Mouse (Mus musculus): ENCODE results near the gene Vps26b. TPM values are rescaled to one million over a fixed set of nuclear protein-coding genes. Genes with fewer than 3 reads are reported as not detected.

The Vps26b gene
- polyA plus RNA-seq, 1 experiment from 2014 or later, result 22.2 TPM

DNA sequence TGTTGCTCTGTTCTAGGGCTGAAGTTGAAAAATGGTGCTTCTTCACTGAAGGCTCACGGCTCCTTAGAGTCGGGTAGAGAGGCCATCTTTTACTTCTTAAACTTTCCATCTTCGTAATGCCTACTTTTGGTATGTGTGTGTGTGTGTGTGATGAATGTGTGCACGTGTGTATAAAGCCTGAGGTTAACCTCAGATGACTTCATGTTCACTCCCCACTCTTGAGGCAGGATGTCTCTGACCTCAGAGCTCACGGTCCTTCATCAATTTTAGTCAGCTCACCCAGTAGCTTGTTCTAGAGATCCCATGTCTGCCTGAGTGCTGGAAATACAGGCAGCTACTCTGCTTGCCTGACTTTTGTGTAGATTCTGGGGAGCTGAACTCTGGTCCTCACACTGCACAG lies 14.0 kb upstream of the Vps26b start:
- TF ChIP-seq CTCF (IDR thresholded peaks at IDR 0.05; ENCODE audit: low read depth), result no peak
- 86% methylated on average over 5 of the region's 5 CpGs for WGBS
- Histone ChIP-seq H3K9ac (ENCODE audit: low read depth, low read length) (no peak overlapping the region), H3K4me3 (ENCODE audit: low read depth, low read length) (no peak overlapping the region), H3K27ac (ENCODE audit: low read depth, low read length) (no peak overlapping the region), H3K9me3 (ENCODE audit: control insufficient read depth) (no peaks in the 10 kb centered on the region), H3K27me3 (replicated peaks; ENCODE audit: control insufficient read depth, insufficient read depth, low read length) (no peaks in the 10 kb centered on the region), H3K36me3 (ENCODE audit: control insufficient read depth, insufficient read depth) (peaks cover 82% of the 10 kb centered on the region), H3K4me1 (replicated peaks; ENCODE audit: control insufficient read depth, insufficient read depth, low read length) (no peaks in the 10 kb centered on the region), H3K4me2 (replicated peaks; ENCODE audit: low read depth) (no peak overlapping the region)
- no peak for ATAC-seq

DNA sequence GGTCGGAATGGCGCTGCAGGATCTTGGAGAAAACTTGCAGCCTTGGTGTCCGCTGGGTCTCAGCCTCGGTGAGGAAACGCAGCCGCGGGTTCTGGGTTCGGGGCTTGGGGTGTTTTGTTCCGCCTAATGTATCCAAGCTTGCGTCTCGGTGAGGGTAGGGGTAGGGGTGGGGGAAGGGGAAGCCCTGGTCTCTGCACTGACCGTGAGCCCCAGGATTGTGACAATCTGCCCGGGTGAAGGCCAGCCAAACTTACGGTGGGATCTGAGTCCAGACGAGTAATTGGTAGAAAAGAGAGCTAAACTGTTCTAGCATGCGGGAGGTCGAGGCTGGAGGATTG lies 867 bp upstream of the Vps26b start:
- ATAC-seq, result peak; percentile 17
- Histone ChIP-seq H3K36me3 (ENCODE audit: control insufficient read depth, insufficient read depth) (no peaks in the 10 kb centered on the region), H3K9ac (ENCODE audit: low read depth, low read length) (peak overlapping the region; percentile 85), H3K9me3 (ENCODE audit: control insufficient read depth) (no peaks in the 10 kb centered on the region), H3K27me3 (replicated peaks; ENCODE audit: control insufficient read depth, insufficient read depth, low read length) (no peaks in the 10 kb centered on the region), H3K4me2 (replicated peaks; ENCODE audit: low read depth) (peak overlapping the region; percentile 91), H3K4me1 (replicated peaks; ENCODE audit: control insufficient read depth, insufficient read depth, low read length) (peaks cover 5% of the 10 kb centered on the region; the same call in 1 of the 2 replicates), H3K27ac (ENCODE audit: low read depth, low read length) (peak overlapping the region; percentile 90), H3K4me3 (ENCODE audit: low read depth, low read length) (peak overlapping the region; percentile 91)
- no peak for TF ChIP-seq CTCF (IDR thresholded peaks at IDR 0.05; ENCODE audit: low read depth)
- WGBS, result 0% methylated on average over 17 of the region's 17 CpGs

DNA sequence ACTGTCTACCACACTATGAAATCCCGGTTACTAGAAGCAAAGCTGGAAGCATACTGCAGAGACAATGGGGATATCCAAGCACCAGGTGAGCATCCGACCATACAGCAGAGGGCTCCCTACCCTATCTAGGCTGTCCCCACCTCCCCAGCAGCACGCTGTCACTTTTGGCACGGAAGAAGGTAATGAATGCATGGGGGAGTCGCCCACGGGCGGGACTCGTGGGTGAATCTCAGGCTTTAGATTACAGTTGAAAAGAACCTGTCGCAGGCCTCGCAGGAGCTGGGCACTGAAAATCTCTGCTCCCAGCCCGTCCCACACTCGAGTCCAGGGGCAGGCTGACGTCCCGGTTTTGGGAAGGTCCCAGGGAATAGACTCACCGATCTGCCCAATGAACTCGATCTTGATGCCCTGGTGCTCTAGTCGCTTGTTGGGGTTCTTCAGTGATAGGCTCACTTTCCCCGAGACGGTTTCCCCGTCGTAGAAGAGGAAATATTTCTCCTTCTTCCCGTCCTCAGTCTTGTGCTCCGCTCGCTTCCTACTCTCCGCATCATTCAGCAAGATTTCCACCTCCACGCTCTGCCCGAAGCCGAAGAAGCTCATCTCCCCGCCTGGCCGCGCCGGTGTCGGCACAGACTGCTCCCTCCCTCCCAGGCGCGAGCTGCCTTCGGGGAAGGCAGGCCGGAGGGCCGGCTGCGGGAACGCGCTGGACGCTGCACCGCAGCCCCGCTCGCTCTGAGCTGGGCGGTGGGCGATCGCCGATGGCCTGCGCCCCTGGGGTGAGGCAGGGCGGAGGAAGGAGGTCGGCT lies 640 bp downstream of the Vps26b start:
- no peaks in the 10 kb centered on the region for H3K27me3 ChIP-seq (replicated peaks; ENCODE audit: control insufficient read depth, insufficient read depth, low read length)
- peak overlapping the region; percentile 85 for H3K9ac ChIP-seq (ENCODE audit: low read depth, low read length)
- peak overlapping the region; percentile 91 for H3K4me3 ChIP-seq (ENCODE audit: low read depth, low read length)
- under 1% methylated on average over 52 of the region's 52 CpGs for WGBS
- no peaks in the 10 kb centered on the region for H3K9me3 ChIP-seq (ENCODE audit: control insufficient read depth)
- no peaks in the 10 kb centered on the region for H3K36me3 ChIP-seq (ENCODE audit: control insufficient read depth, insufficient read depth)
- H3K4me1 ChIP-seq (replicated peaks; ENCODE audit: control insufficient read depth, insufficient read depth, low read length), result peaks cover 5% of the 10 kb centered on the region; the same call in 1 of the 2 replicates
- H3K27ac ChIP-seq (ENCODE audit: low read depth, low read length), result peak overlapping the region; percentile 90
- peak; percentile 59 for TF ChIP-seq CTCF (IDR thresholded peaks at IDR 0.05; ENCODE audit: low read depth)
- peak overlapping the region; percentile 91 for H3K4me2 ChIP-seq (replicated peaks; ENCODE audit: low read depth)
- peak; percentile 23 for ATAC-seq

DNA sequence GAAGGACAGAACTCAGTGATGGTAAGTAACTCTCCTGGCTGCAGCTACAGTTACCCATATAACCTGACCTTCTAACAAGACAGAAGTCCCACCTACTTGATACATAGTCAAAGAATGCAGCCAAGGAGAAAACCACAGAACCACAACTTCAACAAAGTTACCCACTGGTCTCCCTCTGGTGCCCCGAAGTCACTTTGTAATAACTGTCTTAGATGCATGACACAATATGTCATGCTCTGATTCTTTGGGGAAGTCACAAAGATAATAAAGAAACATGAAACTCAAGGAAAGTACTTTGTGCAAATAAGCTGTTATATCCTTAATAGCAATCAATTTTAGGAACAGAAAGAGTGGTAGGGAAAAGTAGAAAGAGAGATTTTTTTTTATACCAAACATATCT lies 3.2 kb downstream of the Vps26b start:
- H3K27me3 ChIP-seq (replicated peaks; ENCODE audit: control insufficient read depth, insufficient read depth, low read length), result no peaks in the 10 kb centered on the region
- no peaks in the 10 kb centered on the region for H3K36me3 ChIP-seq (ENCODE audit: control insufficient read depth, insufficient read depth)
- peaks cover 5% of the 10 kb centered on the region; the same call in 1 of the 2 replicates for H3K4me1 ChIP-seq (replicated peaks; ENCODE audit: control insufficient read depth, insufficient read depth, low read length)
- H3K9me3 ChIP-seq (ENCODE audit: control insufficient read depth), result no peaks in the 10 kb centered on the region
- H3K9ac ChIP-seq (ENCODE audit: low read depth, low read length), result no peak overlapping the region
- peak overlapping the region; percentile 21; the same call in 1 of the 2 replicates for H3K4me2 ChIP-seq (replicated peaks; ENCODE audit: low read depth)
- TF ChIP-seq CTCF (IDR thresholded peaks at IDR 0.05; ENCODE audit: low read depth), result no peak
- no peak overlapping the region for H3K27ac ChIP-seq (ENCODE audit: low read depth, low read length)
- ATAC-seq, result no peak
- H3K4me3 ChIP-seq (ENCODE audit: low read depth, low read length), result no peak overlapping the region
- WGBS, result 54% methylated on average over 1 of the region's 1 CpGs

DNA sequence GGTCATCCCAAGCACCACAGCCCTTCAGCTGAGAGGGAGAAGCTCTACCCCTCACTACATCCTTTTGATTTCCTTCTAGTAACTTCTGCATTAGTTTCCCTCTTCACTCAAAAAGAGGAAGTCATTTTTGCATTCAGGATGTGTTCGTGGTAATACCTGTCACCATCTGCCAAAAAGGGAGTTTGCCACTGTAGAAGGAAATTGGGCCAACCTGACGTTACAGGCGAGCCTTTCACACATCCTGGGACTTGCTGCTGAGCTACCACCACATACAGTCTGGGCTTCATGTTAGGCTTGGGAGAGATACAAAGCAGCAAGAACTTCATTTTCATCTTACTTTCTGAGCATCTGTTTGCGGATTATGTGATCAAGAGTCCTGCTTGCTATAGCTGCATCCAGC lies 6.2 kb downstream of the Vps26b start:
- Histone ChIP-seq H3K27ac (ENCODE audit: low read depth, low read length) (no peak overlapping the region), H3K9ac (ENCODE audit: low read depth, low read length) (no peak overlapping the region), H3K36me3 (ENCODE audit: control insufficient read depth, insufficient read depth) (peaks cover 9% of the 10 kb centered on the region; the same call in 1 of the 2 replicates), H3K9me3 (ENCODE audit: control insufficient read depth) (no peaks in the 10 kb centered on the region), H3K4me1 (replicated peaks; ENCODE audit: control insufficient read depth, insufficient read depth, low read length) (peaks cover 5% of the 10 kb centered on the region; the same call in 1 of the 2 replicates), H3K4me3 (ENCODE audit: low read depth, low read length) (no peak overlapping the region), H3K4me2 (replicated peaks; ENCODE audit: low read depth) (no peak overlapping the region), H3K27me3 (replicated peaks; ENCODE audit: control insufficient read depth, insufficient read depth, low read length) (no peaks in the 10 kb centered on the region)
- ATAC-seq, result no peak
- WGBS, result 81% methylated on average over 4 of the region's 4 CpGs
- no peak for TF ChIP-seq CTCF (IDR thresholded peaks at IDR 0.05; ENCODE audit: low read depth)

DNA sequence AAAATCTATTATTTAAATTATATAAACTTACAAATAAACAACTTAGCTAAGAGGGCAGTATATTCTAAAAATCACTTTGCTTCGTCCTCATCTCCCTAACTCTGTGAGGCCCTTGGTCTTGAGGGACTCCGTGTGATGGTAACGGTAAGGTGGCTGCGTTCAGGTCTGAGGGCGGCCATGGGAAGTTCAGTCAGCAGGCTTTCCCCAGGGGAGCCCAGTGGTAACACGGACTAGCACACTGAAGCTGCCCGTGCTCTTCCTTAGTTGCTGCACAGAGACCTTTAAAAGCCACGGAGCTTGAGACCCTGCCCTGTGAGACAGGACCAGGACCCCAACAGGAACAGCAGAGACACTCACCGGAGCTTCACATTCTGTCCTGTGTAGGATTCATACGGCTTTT lies 10.9 kb downstream of the Vps26b start:
- ATAC-seq, result no peak
- Histone ChIP-seq H3K4me3 (ENCODE audit: low read depth, low read length) (no peak overlapping the region), H3K9ac (ENCODE audit: low read depth, low read length) (no peak overlapping the region), H3K4me2 (replicated peaks; ENCODE audit: low read depth) (no peak overlapping the region), H3K4me1 (replicated peaks; ENCODE audit: control insufficient read depth, insufficient read depth, low read length) (no peaks in the 10 kb centered on the region), H3K27me3 (replicated peaks; ENCODE audit: control insufficient read depth, insufficient read depth, low read length) (no peaks in the 10 kb centered on the region), H3K36me3 (ENCODE audit: control insufficient read depth, insufficient read depth) (peaks cover 45% of the 10 kb centered on the region), H3K9me3 (ENCODE audit: control insufficient read depth) (no peaks in the 10 kb centered on the region), H3K27ac (ENCODE audit: low read depth, low read length) (no peak overlapping the region)
- 93% methylated on average over 10 of the region's 10 CpGs for WGBS
- TF ChIP-seq CTCF (IDR thresholded peaks at IDR 0.05; ENCODE audit: low read depth), result no peak
